Mouse (Mus musculus) lung, embryonic 14.5 days (tissue): ENCODE measurements around the gene Nexn. TPM values are rescaled to one million over a fixed set of nuclear protein-coding genes. Genes with fewer than 3 reads are reported as not detected.
"Not testable (repeated sequence)": the region's sequence is repeated elsewhere in the genome, so short reads cannot be mapped to it uniquely, and the experiment has no call there.

Experiments used
- ATAC-seq: fragments of 200-750 bp; cut with Nextera tagmentation; 2 replicates; pipeline ENCODE4 v1.8.0; 2017; ENCODE audit warnings: mild to moderate bottlenecking, moderate TSS enrichment, moderate library complexity; ENCODE audit not compliant: insufficient read depth
- DNase-seq: peaks from one replicate; pipeline ENCODE4 v3.0.0-alpha.2; 2015
- H3K27ac ChIP-seq: fragments of 300-500 bp; sonication (generic); 2 replicates; pipeline ENCODE4 v1.5.1; 2014; ENCODE audit warnings: low read depth, mild to moderate bottlenecking, moderate library complexity
- H3K27me3 ChIP-seq: fragments of 300-500 bp; sonication (generic); 2 replicates; pipeline ENCODE4 v1.6.1; 2014; ENCODE audit warnings: low read length, control low read depth; ENCODE audit not compliant: insufficient read depth
- H3K36me3 ChIP-seq: fragments of 300-500 bp; sonication (generic); 2 replicates; pipeline ENCODE4 v1.6.1; 2014; ENCODE audit warnings: control low read depth; ENCODE audit not compliant: insufficient read depth
- H3K4me1 ChIP-seq: fragments of 300-500 bp; sonication (generic); 2 replicates; pipeline ENCODE4 v1.6.1; 2014; ENCODE audit warnings: antibody characterized with exemption, control low read depth; ENCODE audit not compliant: insufficient read depth
- H3K4me2 ChIP-seq: fragments of 300-500 bp; sonication (generic); 2 replicates; pipeline ENCODE4 v1.6.1; 2014; ENCODE audit warnings: mild to moderate bottlenecking
- H3K4me3 ChIP-seq: fragments of 300-500 bp; sonication (generic); 2 replicates; pipeline ENCODE4 v1.5.1; 2014; ENCODE audit warnings: low read depth, low read length
- H3K9ac ChIP-seq: fragments of 300-500 bp; sonication (generic); 2 replicates; pipeline ENCODE4 v1.6.1; 2014
- H3K9me3 ChIP-seq: fragments of 300-500 bp; sonication (generic); 2 replicates; pipeline ENCODE4 v1.6.1; 2016; ENCODE audit warnings: low read depth, low read length, control low read depth
- CTCF ChIP-seq: IDR thresholded peaks from 2 replicates; pipeline ENCODE4 v1.5.1; 2016; ENCODE audit warnings: antibody characterized with exemption, low read depth
- WGBS: fragments of 180-500 bp; shearing (Covaris S2); extraction: QIAGEN DNeasy Blood & Tissue Kit; methylation state at CpG from one replicate; pipeline ENCODE4 v1.1.7; 2014; 5-methylcytosine and 5-hydroxymethylcytosine counted together
- polyA plus RNA-seq: library from polyadenylated mRNA; unstranded; fragments of >200 nt; fragmentation: Nextera tagmentation; extraction: Ambion mirVana; gene quantifications from 2 replicates; pipeline ENCODE4 v1.2.1, GENCODE M21; 2014

Gene Nexn
- polyA plus RNA-seq, 1 experiment from 2014 or later, result 72.6 TPM

DNA sequence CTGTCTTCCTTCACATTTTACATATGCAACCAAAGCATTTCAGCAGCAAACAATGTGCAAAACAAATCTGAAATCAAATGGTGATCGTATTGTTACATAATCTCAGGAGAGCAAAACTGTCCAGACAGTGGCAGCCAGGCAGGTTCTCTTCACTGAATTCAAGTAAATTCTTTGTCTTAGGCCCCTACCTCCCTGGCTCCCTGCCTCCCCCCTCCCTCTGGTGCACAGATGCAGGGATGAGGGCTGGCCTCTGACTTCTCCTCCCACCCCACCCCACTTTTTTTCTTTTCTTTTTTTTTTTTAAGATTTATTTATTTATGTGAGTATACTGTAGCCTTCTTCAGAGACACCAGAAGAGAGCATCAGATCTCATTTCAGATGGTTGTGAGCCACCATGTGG is 5.8 kb downstream of the Nexn start:
- no peaks in the 10 kb centered on the region for H3K9me3 ChIP-seq
- DNase-seq, result no peak
- no peak overlapping the region for H3K9ac ChIP-seq
- no peak overlapping the region for H3K4me3 ChIP-seq
- H3K27ac ChIP-seq, result no peak overlapping the region
- H3K36me3 ChIP-seq, result peaks cover 6% of the 10 kb centered on the region; the same call in 1 of the 2 replicates
- H3K4me1 ChIP-seq, result peaks cover 6% of the 10 kb centered on the region; the same call in 1 of the 2 replicates
- H3K27me3 ChIP-seq, result no peaks in the 10 kb centered on the region
- no peak overlapping the region for H3K4me2 ChIP-seq
- no peak for ATAC-seq
- WGBS, result 86% methylated on average over 1 of the region's 1 CpGs
- TF ChIP-seq CTCF, result no peak

DNA sequence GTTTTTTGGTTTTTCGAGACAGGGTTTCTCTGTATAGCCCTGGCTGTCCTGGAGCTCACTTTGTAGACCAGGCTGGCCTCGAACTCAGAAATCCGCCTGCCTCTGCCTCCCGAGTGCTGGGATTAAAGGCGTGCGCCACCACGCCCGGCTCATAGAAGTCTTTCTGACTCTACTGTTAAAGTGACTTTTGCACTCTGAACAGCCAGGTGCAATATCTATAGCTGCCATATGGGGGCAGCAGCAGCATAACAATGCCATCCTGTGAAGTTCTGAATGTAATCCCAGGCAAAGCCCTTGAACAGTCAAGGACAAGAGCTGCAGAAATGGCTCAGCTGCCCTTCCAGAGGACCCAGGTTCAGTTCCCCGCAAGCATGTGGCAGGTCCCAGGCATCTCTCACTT is 6.7 kb downstream of the Nexn start:
- peak; percentile 91 for TF ChIP-seq CTCF
- H3K36me3 ChIP-seq, H3K4me2 ChIP-seq, H3K9me3 ChIP-seq, H3K27me3 ChIP-seq, H3K4me1 ChIP-seq, H3K9ac ChIP-seq, H3K4me3 ChIP-seq, H3K27ac ChIP-seq: not testable (repeated sequence)
- ATAC-seq, result peak; percentile 66
- DNase-seq, result peak; percentile 94
- 40% methylated on average over 7 of the region's 9 CpGs for WGBS

DNA sequence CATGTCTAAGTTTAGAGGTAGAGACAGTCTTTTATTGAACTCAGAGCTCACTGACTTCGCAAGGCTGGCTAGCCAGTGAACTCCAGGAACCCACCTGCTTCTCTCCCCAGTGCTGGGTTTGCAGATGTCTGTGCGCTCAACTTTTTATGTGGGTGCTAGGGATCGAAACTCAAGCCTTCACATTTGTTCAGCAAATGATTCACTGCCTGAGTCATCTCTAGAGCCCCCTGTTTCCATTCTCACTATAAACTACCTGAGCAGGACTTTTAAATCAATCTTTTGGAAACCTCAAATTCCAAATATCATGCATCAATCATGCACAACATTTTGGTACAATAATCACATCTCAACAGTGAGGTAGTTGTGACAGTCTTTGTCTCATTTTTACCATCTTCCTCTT is 8.6 kb downstream of the Nexn start:
- no peak for DNase-seq
- H3K9ac ChIP-seq, result no peak overlapping the region
- 88% methylated on average over 3 of the region's 3 CpGs for WGBS
- peaks cover 3% of the 10 kb centered on the region; the same call in 1 of the 2 replicates for H3K4me1 ChIP-seq
- ATAC-seq, result no peak
- H3K9me3 ChIP-seq, result no peaks in the 10 kb centered on the region
- H3K4me2 ChIP-seq, result no peak overlapping the region
- H3K27ac ChIP-seq, result no peak overlapping the region
- H3K4me3 ChIP-seq, result no peak overlapping the region
- H3K27me3 ChIP-seq, result no peaks in the 10 kb centered on the region
- TF ChIP-seq CTCF, result no peak
- peaks cover 16% of the 10 kb centered on the region; the same call in 1 of the 2 replicates for H3K36me3 ChIP-seq

DNA sequence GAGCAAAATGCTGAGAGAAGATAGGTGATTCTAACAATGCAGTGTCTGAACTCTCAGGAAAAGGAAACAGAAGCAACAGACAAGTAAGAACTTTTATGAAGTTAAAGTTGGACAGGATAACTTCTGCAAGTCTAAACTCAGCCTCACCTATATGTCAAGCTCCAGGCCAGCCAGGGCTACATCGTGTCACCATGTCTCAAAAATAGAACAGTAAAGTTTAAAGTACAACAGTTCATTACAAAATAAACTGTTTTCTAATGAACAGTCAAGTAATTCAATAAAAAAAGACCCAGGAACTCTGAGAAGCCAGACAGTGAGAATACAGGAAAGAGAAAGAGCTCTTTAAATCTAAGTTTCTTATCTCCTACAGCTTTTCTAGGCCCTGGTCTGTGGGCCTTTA is 15.7 kb downstream of the Nexn start:
- H3K4me2 ChIP-seq, result no peak overlapping the region
- peaks cover 42% of the 10 kb centered on the region for H3K36me3 ChIP-seq
- ATAC-seq, result no peak
- H3K9ac ChIP-seq, result no peak overlapping the region
- H3K9me3 ChIP-seq, result no peaks in the 10 kb centered on the region
- TF ChIP-seq CTCF, result no peak
- H3K27me3 ChIP-seq, result no peaks in the 10 kb centered on the region
- no peaks in the 10 kb centered on the region for H3K4me1 ChIP-seq
- 90% methylated on average over 1 of the region's 1 CpGs for WGBS
- H3K27ac ChIP-seq, result no peak overlapping the region
- DNase-seq, result no peak
- no peak overlapping the region for H3K4me3 ChIP-seq

DNA sequence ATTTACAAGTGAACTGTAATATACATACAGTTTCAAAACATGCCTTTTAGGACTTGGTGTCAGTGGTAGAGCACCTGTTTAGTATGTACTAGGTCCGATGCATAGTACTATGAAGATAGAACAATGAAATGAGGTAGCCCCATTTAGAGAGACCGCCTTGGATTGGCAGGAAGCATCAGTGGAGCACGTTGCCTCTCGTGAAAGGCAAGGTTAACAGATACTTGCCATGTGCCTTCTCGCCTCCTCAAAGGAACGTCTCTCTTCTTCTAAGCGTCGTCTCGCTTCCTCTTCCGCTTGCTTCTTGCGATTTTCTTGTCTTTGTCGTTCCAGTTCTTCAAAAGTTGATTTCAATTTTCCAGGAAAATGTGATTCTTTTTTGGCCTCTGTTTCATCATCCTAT is 18.4 kb downstream of the Nexn start:
- H3K36me3 ChIP-seq, result peaks cover 46% of the 10 kb centered on the region
- TF ChIP-seq CTCF, result no peak
- H3K9me3 ChIP-seq, result no peaks in the 10 kb centered on the region
- no peaks in the 10 kb centered on the region for H3K4me1 ChIP-seq
- 83% methylated on average over 12 of the region's 12 CpGs for WGBS
- ATAC-seq (no peak), DNase-seq (no peak)
- H3K4me2 ChIP-seq, result no peak overlapping the region
- no peak overlapping the region for H3K4me3 ChIP-seq
- H3K27ac ChIP-seq, result no peak overlapping the region
- no peak overlapping the region for H3K9ac ChIP-seq
- H3K27me3 ChIP-seq, result no peaks in the 10 kb centered on the region

DNA sequence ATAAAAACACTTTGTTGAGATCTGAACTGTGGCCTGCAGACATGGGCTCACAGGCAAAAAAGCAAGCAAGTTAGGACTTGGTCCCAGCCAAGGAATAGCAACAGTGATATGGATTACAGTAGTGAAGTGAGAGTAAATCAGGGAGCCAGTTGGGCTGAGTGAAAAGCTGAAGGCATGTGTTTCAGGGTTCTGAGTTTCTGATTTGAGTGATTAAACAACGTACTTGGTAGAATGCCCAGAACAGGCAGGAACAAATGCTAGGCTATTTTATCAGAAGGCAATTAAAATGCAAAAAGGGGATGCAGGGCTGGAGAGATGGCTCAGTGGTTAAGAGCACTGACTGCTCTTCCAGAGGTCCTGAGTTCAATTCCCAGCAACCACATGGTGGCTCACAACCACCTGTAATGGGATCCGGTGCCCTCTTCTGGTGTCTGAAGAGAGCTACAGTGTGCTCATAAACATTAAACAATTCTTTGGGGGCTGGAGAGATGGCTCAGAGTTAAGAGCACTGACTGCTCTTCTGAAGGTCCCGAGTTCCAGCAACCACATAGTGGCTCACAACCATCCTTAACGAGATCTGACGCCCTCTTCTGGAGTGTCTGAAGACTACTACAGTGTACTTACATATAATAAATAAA is 20.8 kb downstream of the Nexn start:
- H3K9me3 ChIP-seq, result no peaks in the 10 kb centered on the region
- no peak overlapping the region for H3K9ac ChIP-seq
- H3K4me2 ChIP-seq, result no peak overlapping the region
- ATAC-seq (no peak), DNase-seq (peak; percentile 51)
- no peaks in the 10 kb centered on the region for H3K4me1 ChIP-seq
- no peak overlapping the region for H3K27ac ChIP-seq
- H3K36me3 ChIP-seq, result peaks cover 51% of the 10 kb centered on the region
- no peak for TF ChIP-seq CTCF
- H3K27me3 ChIP-seq, result no peaks in the 10 kb centered on the region
- WGBS, result 74% methylated on average over 5 of the region's 5 CpGs
- H3K4me3 ChIP-seq, result no peak overlapping the region

DNA sequence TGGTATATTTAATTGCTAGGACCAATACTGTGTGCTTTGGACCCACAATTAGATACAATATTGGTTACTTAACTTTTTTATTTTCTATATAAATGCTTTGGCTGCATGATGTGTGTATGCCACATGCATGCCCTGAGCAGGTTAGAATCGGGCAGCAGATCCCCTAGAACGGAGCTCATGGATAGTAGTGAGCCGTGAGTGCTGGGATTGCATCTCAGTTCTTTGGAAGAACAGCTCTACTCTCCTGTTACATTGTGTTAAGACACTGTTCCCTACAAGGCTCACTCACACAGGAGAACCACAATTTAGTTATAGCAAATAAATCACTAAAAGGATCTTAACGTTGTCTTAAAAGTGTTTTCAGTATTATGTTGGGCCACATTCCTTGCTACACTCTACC is 22.8 kb downstream of the Nexn start:
- WGBS, result 66% methylated on average over 4 of the region's 4 CpGs
- H3K4me1 ChIP-seq, result no peaks in the 10 kb centered on the region
- no peak overlapping the region for H3K27ac ChIP-seq
- TF ChIP-seq CTCF, result no peak
- H3K4me2 ChIP-seq, result no peak overlapping the region
- no peak for ATAC-seq
- peaks cover 51% of the 10 kb centered on the region for H3K36me3 ChIP-seq
- no peaks in the 10 kb centered on the region for H3K9me3 ChIP-seq
- DNase-seq, result no peak
- H3K27me3 ChIP-seq, result no peaks in the 10 kb centered on the region
- H3K4me3 ChIP-seq, result no peak overlapping the region
- H3K9ac ChIP-seq, result no peak overlapping the region
